Mouse (Mus musculus) ES-Bruce4 (cell line): ENCODE data around the gene Plxna4. TPM values are rescaled to one million over a fixed set of nuclear protein-coding genes. Genes with fewer than 3 reads are reported as not detected.

Source experiments
- H3K27ac ChIP-seq: 2 replicates; pipeline ENCODE4 v1.5.1; 2012; ENCODE audit warnings: low read length, inconsistent platforms; ENCODE audit not compliant: insufficient read depth
- H3K27me3 ChIP-seq: 2 replicates; pipeline ENCODE4 v1.6.1; 2012; ENCODE audit warnings: mild to moderate bottlenecking, low read length, inconsistent platforms; ENCODE audit not compliant: control insufficient read depth, poor library complexity, insufficient read depth, severe bottlenecking
- H3K36me3 ChIP-seq: 2 replicates; pipeline ENCODE4 v1.6.1; 2012; ENCODE audit warnings: inconsistent platforms, mild to moderate bottlenecking, low read length, moderate library complexity; ENCODE audit not compliant: control insufficient read depth, poor library complexity, insufficient read depth, severe bottlenecking
- H3K4me1 ChIP-seq: one replicate; pipeline ENCODE4 v1.8.1; 2011; ENCODE audit warnings: low read length; ENCODE audit not compliant: control insufficient read depth, insufficient read depth
- H3K4me3 ChIP-seq: 2 replicates; pipeline ENCODE4 v1.5.1; 2011; ENCODE audit warnings: low read depth, mild to moderate bottlenecking, low read length
- H3K9ac ChIP-seq: 2 replicates; pipeline ENCODE4 v1.6.1; 2012; ENCODE audit warnings: low read depth, mild to moderate bottlenecking, inconsistent platforms; ENCODE audit not compliant: poor library complexity, severe bottlenecking
- H3K9me3 ChIP-seq: replicated peaks from 2 replicates; pipeline ENCODE4 v1.6.1; 2012; ENCODE audit warnings: mild to moderate bottlenecking, low read length, inconsistent platforms; ENCODE audit not compliant: control insufficient read depth, poor library complexity, insufficient read depth, severe bottlenecking
- CTCF ChIP-seq: IDR thresholded peaks from one replicate; pipeline ENCODE4 v1.8.1; 2011; ENCODE audit warnings: low read depth, low read length
- EP300 ChIP-seq: IDR thresholded peaks from 2 replicates; pipeline ENCODE4 v1.6.1; 2011; ENCODE audit warnings: low read depth, low read length; ENCODE audit not compliant: insufficient read depth
- POLR2A ChIP-seq: IDR thresholded peaks from one replicate; pipeline ENCODE4 v1.8.1; 2011; ENCODE audit warnings: low read length; ENCODE audit not compliant: insufficient read depth
- polyA plus RNA-seq: library from polyadenylated mRNA; stranded (reverse); fragments of >200 nt; gene quantifications from 2 replicates; pipeline ENCODE4 v1.2.4, GENCODE M21; 2011; ENCODE audit warnings: low read depth; ENCODE audit not compliant: missing spikeins, insufficient read depth, insufficient read length

Plxna4 gene
- polyA plus RNA-seq, 1 experiment = 0.33 TPM

- Histone ChIP-seq H3K4me3 (no peak overlapping the region), H3K27ac (no peak overlapping the region), H3K36me3 (no peaks in the 10 kb centered on the region), H3K4me1 (no peaks in the 10 kb centered on the region), H3K27me3 (no peaks in the 10 kb centered on the region), H3K9me3 (no peaks in the 10 kb centered on the region), H3K9ac (no peak overlapping the region)
- TF ChIP-seq POLR2A = no peak
- no peak for TF ChIP-seq EP300
- no peak for TF ChIP-seq CTCF
Observed at GRCm38 (mm10) chr6:32411325-32411724, 176.7 kb downstream of the Plxna4 start.

GRCm38 (mm10) chr6:32409625-32410024, 178.4 kb downstream of the Plxna4 start:
- Histone ChIP-seq H3K9me3 (no peaks in the 10 kb centered on the region), H3K27me3 (no peaks in the 10 kb centered on the region), H3K4me1 (no peaks in the 10 kb centered on the region), H3K27ac (no peak overlapping the region), H3K36me3 (no peaks in the 10 kb centered on the region), H3K4me3 (no peak overlapping the region), H3K9ac (no peak overlapping the region)
- TF ChIP-seq CTCF (no peak), POLR2A (no peak), EP300 (no peak)

DNA sequence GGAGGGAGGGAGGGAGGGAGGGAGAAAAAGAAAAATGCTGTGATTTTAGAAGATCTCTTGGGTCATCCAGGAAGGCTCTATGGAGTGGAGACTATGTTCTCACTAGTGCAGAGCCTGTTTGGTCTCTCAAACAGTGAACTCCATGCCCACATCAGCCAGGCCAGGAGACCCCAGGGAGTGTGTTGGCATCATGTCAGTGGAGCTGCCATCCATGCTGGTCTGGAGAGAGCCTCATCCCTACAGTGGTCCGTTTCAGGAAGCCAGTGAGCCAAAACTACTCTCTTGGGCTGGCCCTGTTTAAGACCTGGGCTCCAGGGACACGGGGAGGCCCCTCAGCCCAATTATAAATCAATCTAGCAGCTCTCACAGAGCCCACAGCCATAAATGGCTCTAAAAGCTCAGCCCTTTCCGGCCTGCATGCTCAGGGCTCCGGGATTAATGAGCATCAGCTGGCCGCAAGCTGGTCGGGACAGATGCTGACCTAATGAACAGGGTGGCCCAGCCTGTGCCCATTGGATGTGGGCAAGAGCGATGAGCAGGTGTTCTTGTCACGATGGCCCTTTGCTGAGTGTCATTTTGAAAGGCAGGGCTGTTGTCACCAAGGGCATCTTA, 180.3 kb downstream of the Plxna4 start:
- H3K27me3 ChIP-seq = no peaks in the 10 kb centered on the region
- no peak overlapping the region for H3K9ac ChIP-seq
- no peaks in the 10 kb centered on the region for H3K36me3 ChIP-seq
- H3K4me1 ChIP-seq = no peaks in the 10 kb centered on the region
- H3K9me3 ChIP-seq = no peaks in the 10 kb centered on the region
- no peak overlapping the region for H3K4me3 ChIP-seq
- TF ChIP-seq POLR2A (no peak), CTCF (no peak), EP300 (no peak)
- H3K27ac ChIP-seq = no peak overlapping the region

GRCm38 (mm10) chr6:32406316-32407095, 181.5 kb downstream of the Plxna4 start:
- Histone ChIP-seq H3K27ac (no peak overlapping the region), H3K27me3 (no peaks in the 10 kb centered on the region), H3K36me3 (no peaks in the 10 kb centered on the region), H3K4me3 (no peak overlapping the region), H3K9me3 (no peaks in the 10 kb centered on the region), H3K4me1 (no peaks in the 10 kb centered on the region), H3K9ac (no peak overlapping the region)
- TF ChIP-seq CTCF = no peak
- no peak for TF ChIP-seq POLR2A
- no peak for TF ChIP-seq EP300

DNA sequence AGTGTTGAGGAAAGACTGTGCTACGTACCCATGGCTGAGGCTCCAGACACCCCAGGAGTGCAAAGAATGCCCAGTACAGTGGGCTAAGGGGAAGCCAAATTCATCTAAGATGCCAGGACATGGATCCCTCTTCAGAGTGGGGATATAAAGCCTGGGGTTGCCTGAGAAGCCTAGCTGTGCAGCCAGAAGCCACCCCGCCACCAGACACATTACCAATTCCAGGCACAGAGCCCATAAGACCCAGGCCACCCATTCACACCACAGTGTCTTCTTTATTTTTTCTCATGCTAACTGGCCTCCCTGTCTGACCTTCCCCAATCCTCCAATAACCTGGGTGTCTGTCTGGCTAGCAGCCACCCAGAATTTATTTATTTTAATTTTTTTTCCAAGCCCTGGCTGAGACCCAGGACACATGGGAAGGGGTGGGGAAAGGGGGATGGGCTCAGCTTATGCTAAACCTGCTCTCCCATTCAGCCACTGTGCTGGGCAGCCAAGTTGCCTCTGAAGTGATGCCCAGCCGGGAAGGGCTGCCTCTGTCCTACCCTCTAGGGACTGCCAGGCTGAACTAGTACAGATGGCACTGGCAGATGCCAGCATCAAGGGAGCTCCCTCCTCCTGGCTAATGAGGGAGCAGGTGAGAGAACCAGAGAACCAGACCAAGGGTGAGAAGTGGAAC, 185.3 kb downstream of the Plxna4 start:
- Histone ChIP-seq H3K4me3 (no peak overlapping the region), H3K9ac (no peak overlapping the region), H3K4me1 (no peaks in the 10 kb centered on the region), H3K27me3 (no peaks in the 10 kb centered on the region), H3K27ac (no peak overlapping the region), H3K9me3 (no peaks in the 10 kb centered on the region), H3K36me3 (no peaks in the 10 kb centered on the region)
- TF ChIP-seq CTCF (no peak), POLR2A (no peak)

DNA sequence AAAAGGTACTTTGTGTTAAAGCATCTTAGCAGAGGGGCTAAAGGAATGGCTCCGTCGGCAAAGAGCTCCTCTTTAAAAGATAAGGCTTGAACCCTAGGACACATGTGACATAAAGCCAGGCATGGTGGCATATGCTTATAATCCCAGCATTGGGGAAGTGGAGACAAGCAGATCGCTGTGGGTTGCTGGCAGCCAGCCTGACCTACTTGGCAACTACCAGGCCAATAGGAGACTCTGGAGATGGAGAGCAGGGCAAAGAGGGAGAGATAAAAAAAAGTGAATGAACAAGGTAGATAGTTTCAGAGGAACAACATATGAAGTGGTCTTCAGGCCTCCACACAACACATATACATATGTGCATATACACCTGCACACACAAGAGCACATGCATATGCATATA, 189.7 kb downstream of the Plxna4 start:
- Histone ChIP-seq H3K4me1 (no peaks in the 10 kb centered on the region), H3K27me3 (no peaks in the 10 kb centered on the region), H3K36me3 (no peaks in the 10 kb centered on the region), H3K9me3 (0 out of 2 replicates have a peak, but pooled peaks cover 2% of the 10 kb centered on the region), H3K4me3 (no peak overlapping the region), H3K9ac (no peak overlapping the region), H3K27ac (no peak overlapping the region)
- TF ChIP-seq EP300 = no peak
- no peak for TF ChIP-seq POLR2A
- TF ChIP-seq CTCF = no peak
